Mouse (Mus musculus) neural tube, embryonic 13.5 days (tissue): ENCODE measurements at regions not wholly inside any gene's neighbourhood (a gene's known extent, or its start where the extent isn't known, plus 50 kb on each side); places are given as distances from the start of the nearest gene placed in this dataset.

ENCODE experiments used
- ATAC-seq: fragments of 200-750 bp; cut with Nextera tagmentation; 2 replicates; pipeline ENCODE4 v1.8.0; 2017; ENCODE audit warnings: low read depth, mild to moderate bottlenecking, moderate TSS enrichment, moderate library complexity
- H3K27ac ChIP-seq: fragments of 300-500 bp; sonication (generic); replicated peaks from 2 replicates; pipeline ENCODE4 v1.5.1; 2015; ENCODE audit warnings: moderate library complexity, mild to moderate bottlenecking, inconsistent platforms
- H3K27me3 ChIP-seq: fragments of 300-500 bp; sonication (generic); 2 replicates; pipeline ENCODE4 v1.6.1; 2015; ENCODE audit warnings: mild to moderate bottlenecking, inconsistent platforms
- H3K36me3 ChIP-seq: fragments of 300-500 bp; sonication (generic); 2 replicates; pipeline ENCODE4 v1.6.1; 2015; ENCODE audit warnings: mild to moderate bottlenecking, inconsistent platforms
- H3K4me1 ChIP-seq: fragments of 300-500 bp; sonication (generic); replicated peaks from 2 replicates; pipeline ENCODE4 v1.6.1; 2015; ENCODE audit warnings: inconsistent platforms
- H3K4me2 ChIP-seq: fragments of 300-500 bp; sonication (generic); 2 replicates; pipeline ENCODE4 v1.6.1; 2015; ENCODE audit warnings: inconsistent platforms, mild to moderate bottlenecking, moderate library complexity
- H3K4me3 ChIP-seq: fragments of 300-500 bp; sonication (generic); 2 replicates; pipeline ENCODE4 v1.5.1; 2015; ENCODE audit warnings: mild to moderate bottlenecking, inconsistent platforms
- H3K9ac ChIP-seq: fragments of 300-500 bp; sonication (generic); 2 replicates; pipeline ENCODE4 v1.6.1; 2015; ENCODE audit warnings: moderate library complexity, mild to moderate bottlenecking, inconsistent platforms
- H3K9me3 ChIP-seq: fragments of 300-500 bp; sonication (generic); 2 replicates; pipeline ENCODE4 v1.6.1; 2016; ENCODE audit warnings: inconsistent platforms
- WGBS: fragments of 180-500 bp; shearing (Covaris S2); methylation state at CpG from one replicate; pipeline ENCODE4 v1.1.7; 2015; 5-methylcytosine and 5-hydroxymethylcytosine counted together

DNA sequence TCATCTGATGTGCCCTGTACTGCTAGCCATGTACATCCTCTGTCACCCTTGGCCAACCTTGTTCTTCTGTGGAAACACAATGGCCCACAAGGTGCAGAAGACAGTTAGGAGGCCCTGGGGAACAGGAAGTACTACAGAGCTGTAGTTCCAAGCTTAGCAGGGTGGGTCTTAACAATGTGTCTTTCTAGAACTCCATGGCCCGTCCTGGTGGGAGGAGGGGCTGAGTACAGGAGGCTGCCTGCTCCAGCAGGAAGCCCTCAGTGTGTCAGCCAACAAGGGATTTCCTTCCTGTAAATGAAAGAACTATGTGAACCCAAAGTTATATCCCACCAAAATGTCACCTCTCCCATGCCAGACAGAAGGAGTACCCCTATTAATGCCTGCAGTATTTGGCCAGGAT, 190.4 kb downstream of the Gm10260 start:
- Histone ChIP-seq H3K4me3 (no peak overlapping the region), H3K4me1 (peaks cover 20% of the 10 kb centered on the region), H3K36me3 (no peaks in the 10 kb centered on the region), H3K4me2 (no peak overlapping the region), H3K9me3 (no peaks in the 10 kb centered on the region), H3K9ac (no peak overlapping the region), H3K27ac (no peak overlapping the region), H3K27me3 (no peaks in the 10 kb centered on the region)
- 56% methylated on average over 1 of the region's 1 CpGs for WGBS
- ATAC-seq: no peak

DNA sequence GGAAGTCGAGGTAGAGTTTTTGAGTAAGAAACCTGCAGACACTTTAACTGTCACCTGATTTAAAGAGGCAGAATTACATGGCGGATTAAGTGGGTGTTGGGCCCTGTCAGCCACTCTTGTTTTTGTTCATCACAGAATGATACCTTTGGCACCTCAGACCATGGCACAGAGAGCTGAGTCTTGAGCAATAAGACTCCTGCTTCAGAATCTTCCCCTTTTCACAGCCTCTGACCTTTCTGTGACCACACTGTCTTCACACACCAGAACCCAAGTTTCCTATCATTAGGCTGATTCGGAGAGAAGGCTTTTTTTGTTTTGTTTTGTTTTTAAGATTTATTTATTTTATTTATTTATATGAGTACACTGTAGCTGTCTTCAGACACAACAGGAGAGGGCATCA, 192.8 kb downstream of the Gm10260 start:
- WGBS: 85% methylated on average over 3 of the region's 3 CpGs

GRCm38 (mm10) chr13:97566071-97566470, 194.4 kb downstream of the Gm10260 start:
- Histone ChIP-seq H3K9ac (no peak overlapping the region), H3K27ac (0 out of 2 replicates have a peak overlapping the region, but pooled peaks have one; percentile 39), H3K4me2 (no peak overlapping the region), H3K36me3 (no peaks in the 10 kb centered on the region), H3K9me3 (no peaks in the 10 kb centered on the region), H3K27me3 (no peaks in the 10 kb centered on the region), H3K4me1 (peaks cover 8% of the 10 kb centered on the region; the same call in 1 of the 2 replicates), H3K4me3 (no peak overlapping the region)
- ATAC-seq: no peak
- WGBS: 36% methylated on average over 7 of the region's 7 CpGs

More for the DNA sequence above, 192.8 kb downstream of the Gm10260 start:
- H3K4me1 ChIP-seq: peaks cover 13% of the 10 kb centered on the region
- H3K27ac ChIP-seq: no peak overlapping the region
- no peaks in the 10 kb centered on the region for H3K9me3 ChIP-seq
- no peak overlapping the region for H3K9ac ChIP-seq
- no peaks in the 10 kb centered on the region for H3K27me3 ChIP-seq
- H3K4me2 ChIP-seq: no peak overlapping the region
- ATAC-seq: no peak
- H3K36me3 ChIP-seq: no peaks in the 10 kb centered on the region
- H3K4me3 ChIP-seq: no peak overlapping the region

DNA sequence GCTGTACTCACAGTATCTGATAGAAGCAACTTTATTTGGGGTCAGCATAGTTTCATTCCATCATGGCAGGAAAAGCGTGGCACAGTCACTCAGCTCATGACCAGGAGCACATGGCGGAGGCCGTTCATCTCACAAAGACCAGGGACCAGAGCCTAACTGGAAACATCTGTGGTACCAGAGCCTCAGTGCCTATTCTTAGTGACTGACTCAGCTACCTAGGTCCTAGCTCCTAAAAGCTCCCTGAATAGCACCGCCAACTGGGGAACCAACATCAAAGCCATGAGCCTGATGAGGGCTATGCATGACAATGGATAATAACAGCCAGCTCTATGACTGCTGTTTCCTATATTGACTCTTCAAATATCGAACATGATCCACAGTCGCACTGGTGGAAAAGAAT, 198.2 kb downstream of the Gm10260 start:
- Histone ChIP-seq H3K4me1 (peaks cover 8% of the 10 kb centered on the region; the same call in 1 of the 2 replicates), H3K36me3 (no peaks in the 10 kb centered on the region), H3K4me3 (no peak overlapping the region), H3K27ac (no peak overlapping the region), H3K9me3 (no peaks in the 10 kb centered on the region; the same call in 1 of the 2 replicates), H3K4me2 (no peak overlapping the region), H3K27me3 (no peaks in the 10 kb centered on the region), H3K9ac (no peak overlapping the region)
- no peak for ATAC-seq
- 90% methylated on average over 6 of the region's 6 CpGs for WGBS

GRCm38 (mm10) chr13:97560789-97561188, 199.6 kb downstream of the Gm10260 start:
- H3K9me3 ChIP-seq: no peaks in the 10 kb centered on the region; the same call in 1 of the 2 replicates
- H3K27ac ChIP-seq: no peak overlapping the region
- no peaks in the 10 kb centered on the region for H3K27me3 ChIP-seq
- no peak for ATAC-seq
- H3K4me1 ChIP-seq: no peaks in the 10 kb centered on the region
- H3K9ac ChIP-seq: no peak overlapping the region
- 68% methylated on average over 1 of the region's 1 CpGs for WGBS
- H3K36me3 ChIP-seq: no peaks in the 10 kb centered on the region
- no peak overlapping the region for H3K4me2 ChIP-seq
- H3K4me3 ChIP-seq: no peak overlapping the region

GRCm38 (mm10) chr13:97559611-97560385, 200.6 kb downstream of the Gm10260 start:
- Histone ChIP-seq H3K36me3 (no peaks in the 10 kb centered on the region), H3K4me1 (0 out of 2 replicates have a peak, but pooled peaks cover under 1% of the 10 kb centered on the region), H3K27ac (no peak overlapping the region), H3K9ac (no peak overlapping the region), H3K9me3 (no peaks in the 10 kb centered on the region; the same call in 1 of the 2 replicates), H3K4me2 (no peak overlapping the region), H3K4me3 (no peak overlapping the region), H3K27me3 (no peaks in the 10 kb centered on the region)
- no peak for ATAC-seq
- 90% methylated on average over 15 of the region's 15 CpGs for WGBS

- Histone ChIP-seq H3K4me1 (peaks cover 4% of the 10 kb centered on the region; the same call in 1 of the 2 replicates), H3K9me3 (no peaks in the 10 kb centered on the region; the same call in 1 of the 2 replicates), H3K4me3 (no peak overlapping the region), H3K27ac (no peak overlapping the region), H3K36me3 (no peaks in the 10 kb centered on the region), H3K9ac (no peak overlapping the region), H3K27me3 (no peaks in the 10 kb centered on the region), H3K4me2 (no peak overlapping the region)
- WGBS: 98% methylated on average over 3 of the region's 3 CpGs
- no peak for ATAC-seq
Observed at GRCm38 (mm10) chr13:97558884-97559283, 201.5 kb downstream of the Gm10260 start.

DNA sequence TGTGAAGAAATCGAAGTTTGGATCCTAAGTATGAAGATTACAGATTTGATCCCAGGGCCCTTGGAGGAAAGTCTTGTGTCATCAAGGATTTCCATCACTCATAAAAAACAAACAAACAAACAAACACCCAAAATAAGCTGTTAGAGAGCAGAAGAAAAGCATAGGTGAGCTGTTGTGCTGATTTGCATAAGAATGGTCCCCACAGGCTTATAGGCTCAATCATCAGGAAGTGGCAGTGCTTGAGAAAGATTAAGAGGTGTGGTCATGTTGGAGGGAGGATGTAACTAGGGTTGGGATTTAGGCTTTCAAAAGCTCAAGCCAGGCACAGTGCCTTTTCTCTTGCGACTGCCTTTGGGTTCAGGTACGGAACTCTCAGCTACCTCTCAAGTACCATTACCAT, 205.1 kb downstream of the Gm10260 start:
- 82% methylated on average over 3 of the region's 3 CpGs for WGBS
- no peak overlapping the region for H3K27ac ChIP-seq
- H3K27me3 ChIP-seq: no peaks in the 10 kb centered on the region
- H3K4me3 ChIP-seq: no peak overlapping the region
- H3K4me1 ChIP-seq: peaks cover 4% of the 10 kb centered on the region; the same call in 1 of the 2 replicates
- no peak overlapping the region for H3K9ac ChIP-seq
- no peaks in the 10 kb centered on the region; the same call in 1 of the 2 replicates for H3K9me3 ChIP-seq
- H3K36me3 ChIP-seq: no peaks in the 10 kb centered on the region
- H3K4me2 ChIP-seq: no peak overlapping the region
- ATAC-seq: no peak

GRCm38 (mm10) chr13:97554601-97555000, 205.8 kb downstream of the Gm10260 start:
- H3K9ac ChIP-seq: no peak overlapping the region
- H3K4me3 ChIP-seq: no peak overlapping the region
- WGBS: 44% methylated on average over 5 of the region's 5 CpGs
- peaks cover 4% of the 10 kb centered on the region; the same call in 1 of the 2 replicates for H3K4me1 ChIP-seq
- H3K4me2 ChIP-seq: no peak overlapping the region
- no peaks in the 10 kb centered on the region for H3K27me3 ChIP-seq
- H3K36me3 ChIP-seq: no peaks in the 10 kb centered on the region
- no peak for ATAC-seq
- no peaks in the 10 kb centered on the region; the same call in 1 of the 2 replicates for H3K9me3 ChIP-seq
- H3K27ac ChIP-seq: no peak overlapping the region

DNA sequence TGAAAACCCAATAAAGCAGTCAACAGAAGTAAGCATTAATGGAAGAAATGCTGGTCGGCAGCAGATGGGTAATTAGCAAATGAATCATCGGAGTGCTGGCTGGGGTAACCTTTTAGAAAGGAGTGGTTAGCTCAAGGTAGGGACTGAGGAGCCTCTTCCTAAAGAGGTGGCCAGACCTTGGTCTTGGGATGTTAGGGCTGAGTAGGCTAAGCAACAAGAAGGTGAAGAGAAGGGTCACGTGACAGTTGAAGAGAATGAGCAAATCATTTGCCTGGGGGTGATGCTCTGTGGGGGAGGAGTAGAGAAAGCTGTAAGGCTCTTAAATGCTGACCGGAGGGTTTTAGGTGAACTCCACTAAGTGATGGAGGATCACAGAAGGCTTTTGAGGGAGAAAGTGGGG, 208.2 kb downstream of the Gm10260 start:
- no peaks in the 10 kb centered on the region for H3K36me3 ChIP-seq
- 55% methylated on average over 4 of the region's 4 CpGs for WGBS
- H3K4me3 ChIP-seq: no peak overlapping the region
- H3K27me3 ChIP-seq: no peaks in the 10 kb centered on the region
- peaks cover 12% of the 10 kb centered on the region for H3K4me1 ChIP-seq
- H3K4me2 ChIP-seq: no peak overlapping the region
- H3K27ac ChIP-seq: no peak overlapping the region
- H3K9me3 ChIP-seq: no peaks in the 10 kb centered on the region
- no peak for ATAC-seq
- H3K9ac ChIP-seq: no peak overlapping the region

DNA sequence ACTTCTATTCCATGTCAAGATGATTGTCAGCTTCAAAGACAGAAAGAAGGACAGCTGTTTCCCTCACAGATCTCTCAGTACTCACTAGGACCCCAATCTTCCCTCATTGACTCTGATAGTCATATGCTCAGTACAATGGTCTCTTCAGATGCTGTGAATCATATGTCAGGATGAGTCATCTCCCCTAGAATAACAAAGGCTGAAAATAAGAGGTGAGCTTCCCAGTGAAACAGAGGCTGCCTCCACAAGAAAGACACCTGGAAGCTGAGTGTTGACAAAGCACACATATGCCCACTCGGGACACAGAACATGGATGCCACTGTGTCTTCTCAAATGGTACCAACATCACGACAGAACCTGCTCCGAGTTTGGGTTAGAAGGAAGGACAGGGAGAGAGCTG, 209.6 kb downstream of the Gm10260 start:
- Histone ChIP-seq H3K27me3 (no peaks in the 10 kb centered on the region), H3K9ac (no peak overlapping the region)
- 92% methylated on average over 3 of the region's 3 CpGs for WGBS

GRCm38 (mm10) chr13:97550172-97550571, 210.3 kb downstream of the Gm10260 start:
- 91% methylated on average over 5 of the region's 5 CpGs for WGBS
- no peak overlapping the region for H3K9ac ChIP-seq
- H3K4me1 ChIP-seq: peaks cover 33% of the 10 kb centered on the region
- no peaks in the 10 kb centered on the region for H3K9me3 ChIP-seq
- no peak overlapping the region for H3K27ac ChIP-seq
- H3K36me3 ChIP-seq: no peaks in the 10 kb centered on the region
- no peaks in the 10 kb centered on the region for H3K27me3 ChIP-seq
- H3K4me2 ChIP-seq: no peak overlapping the region
- no peak overlapping the region for H3K4me3 ChIP-seq
- ATAC-seq: no peak

More for the DNA sequence above, 209.6 kb downstream of the Gm10260 start:
- no peak overlapping the region for H3K27ac ChIP-seq
- H3K4me3 ChIP-seq: no peak overlapping the region
- H3K4me1 ChIP-seq: peaks cover 26% of the 10 kb centered on the region
- no peak for ATAC-seq
- H3K4me2 ChIP-seq: no peak overlapping the region
- no peaks in the 10 kb centered on the region for H3K9me3 ChIP-seq
- H3K36me3 ChIP-seq: no peaks in the 10 kb centered on the region
